Mouse (Mus musculus): ENCODE data around the gene Crb1. TPM values are rescaled to one million over a fixed set of nuclear protein-coding genes. Genes with fewer than 3 reads are reported as not detected.
"Not testable (repeated sequence)": the region's sequence is repeated elsewhere in the genome, so short reads cannot be mapped to it uniquely, and the experiment has no call there.

Gene Crb1
- total RNA-seq, 2 experiments from 2014 or later, result 0.02 TPM; not detected in 1

GRCm38 (mm10) chr1:139336997-139337396 is 39.9 kb downstream of the Crb1 start:
- DNase-seq (ENCODE audit: low spot score), result no peak

- no peak for DNase-seq (ENCODE audit: low spot score)
Observed at GRCm38 (mm10) chr1:139328811-139329210, 48.1 kb downstream of the Crb1 start.

- no peak for DNase-seq (ENCODE audit: low spot score)
Observed at GRCm38 (mm10) chr1:139328286-139328685, 48.6 kb downstream of the Crb1 start.

- DNase-seq (ENCODE audit: low spot score), result no peak
Observed at GRCm38 (mm10) chr1:139325378-139325777, 51.5 kb downstream of the Crb1 start.

- DNase-seq (ENCODE audit: low spot score), result no peak
Observed at GRCm38 (mm10) chr1:139319798-139320197, 57.1 kb downstream of the Crb1 start.

- no peak for DNase-seq (ENCODE audit: low spot score)
Observed at GRCm38 (mm10) chr1:139314297-139314874, 62.5 kb downstream of the Crb1 start.

GRCm38 (mm10) chr1:139308915-139309314 is 68.0 kb downstream of the Crb1 start:
- DNase-seq (ENCODE audit: low spot score), result no peak

GRCm38 (mm10) chr1:139302519-139302918 is 74.4 kb downstream of the Crb1 start:
- not testable (repeated sequence) for DNase-seq (ENCODE audit: low spot score)

GRCm38 (mm10) chr1:139301830-139302229 is 75.1 kb downstream of the Crb1 start:
- no peak for DNase-seq (ENCODE audit: low spot score)

GRCm38 (mm10) chr1:139292023-139292422 is 84.9 kb downstream of the Crb1 start:
- no peak for DNase-seq (ENCODE audit: low spot score)

- DNase-seq (ENCODE audit: low spot score), result no peak
Observed at GRCm38 (mm10) chr1:139291593-139291992, 85.3 kb downstream of the Crb1 start.

- DNase-seq (ENCODE audit: low spot score), result no peak
Observed at GRCm38 (mm10) chr1:139276619-139277320, 100.1 kb downstream of the Crb1 start.

- peak; percentile 36 for DNase-seq (ENCODE audit: low spot score)
Observed at GRCm38 (mm10) chr1:139267844-139268243, 109.1 kb downstream of the Crb1 start.

GRCm38 (mm10) chr1:139264245-139264644 is 112.7 kb downstream of the Crb1 start:
- DNase-seq (ENCODE audit: low spot score), result no peak

GRCm38 (mm10) chr1:139263158-139263557 is 113.7 kb downstream of the Crb1 start:
- DNase-seq (ENCODE audit: low spot score), result no peak

GRCm38 (mm10) chr1:139255581-139255980 is 121.3 kb downstream of the Crb1 start:
- DNase-seq (ENCODE audit: low spot score), result no peak

GRCm38 (mm10) chr1:139252041-139252440 is 124.9 kb downstream of the Crb1 start:
- DNase-seq (ENCODE audit: low spot score), result no peak

GRCm38 (mm10) chr1:139249159-139249558 is 127.7 kb downstream of the Crb1 start:
- no peak for DNase-seq (ENCODE audit: low spot score)

- no peak for DNase-seq (ENCODE audit: low spot score)
Observed at GRCm38 (mm10) chr1:139246723-139247380, 130.0 kb downstream of the Crb1 start.

GRCm38 (mm10) chr1:139236794-139237193 is 140.1 kb downstream of the Crb1 start:
- no peak for DNase-seq (ENCODE audit: low spot score)

GRCm38 (mm10) chr1:139234611-139235568 is 142.0 kb downstream of the Crb1 start:
- no peak for DNase-seq (ENCODE audit: low spot score)

GRCm38 (mm10) chr1:139232636-139233035 is 144.3 kb downstream of the Crb1 start:
- DNase-seq (ENCODE audit: low spot score), result no peak

All from gastrocnemius, adult 18-20 months (tissue).